Mouse (Mus musculus) neural tube, embryonic 12.5 days (tissue): Measurements from ENCODE around the gene Lrrc66. TPM values are rescaled to one million over a fixed set of nuclear protein-coding genes. Genes with fewer than 3 reads are reported as not detected.
"Not testable (repeated sequence)": the region's sequence is repeated elsewhere in the genome, so short reads cannot be mapped to it uniquely, and the experiment has no call there.

Experiments used
- ATAC-seq: fragments of 200-750 bp; cut with Nextera tagmentation; 2 replicates; pipeline ENCODE4 v1.8.0; 2017; ENCODE audit warnings: low read depth, mild to moderate bottlenecking, moderate TSS enrichment, moderate library complexity; ENCODE audit not compliant: low FRiP score
- H3K27ac ChIP-seq: fragments of 300-500 bp; sonication (generic); 2 replicates; pipeline ENCODE4 v1.5.1; 2016
- H3K27me3 ChIP-seq: fragments of 300-500 bp; sonication (generic); replicated peaks from 2 replicates; pipeline ENCODE4 v1.6.1; 2016; ENCODE audit warnings: mild to moderate bottlenecking
- H3K36me3 ChIP-seq: fragments of 300-500 bp; sonication (generic); 2 replicates; pipeline ENCODE4 v1.6.1; 2016; ENCODE audit warnings: mild to moderate bottlenecking
- H3K4me1 ChIP-seq: fragments of 300-500 bp; sonication (generic); 2 replicates; pipeline ENCODE4 v1.6.1; 2016
- H3K4me2 ChIP-seq: fragments of 300-500 bp; sonication (generic); replicated peaks from 2 replicates; pipeline ENCODE4 v1.6.1; 2016; ENCODE audit warnings: mild to moderate bottlenecking
- H3K4me3 ChIP-seq: fragments of 300-500 bp; sonication (generic); 2 replicates; pipeline ENCODE4 v1.5.1; 2016
- H3K9ac ChIP-seq: fragments of 300-500 bp; sonication (generic); 2 replicates; pipeline ENCODE4 v1.6.1; 2016; ENCODE audit warnings: mild to moderate bottlenecking
- H3K9me3 ChIP-seq: fragments of 300-500 bp; sonication (generic); 2 replicates; pipeline ENCODE4 v1.6.1; 2016; ENCODE audit warnings: mild to moderate bottlenecking
- WGBS: fragments of 180-500 bp; shearing (Covaris S2); methylation state at CpG from one replicate; pipeline ENCODE4 v1.1.7; 2016; 5-methylcytosine and 5-hydroxymethylcytosine counted together
- polyA plus RNA-seq: library from polyadenylated mRNA; unstranded; fragments of >200 nt; fragmentation: Nextera tagmentation; extraction: Ambion mirVana; gene quantifications from 2 replicates; pipeline ENCODE4 v1.2.1, GENCODE M21; 2016

The Lrrc66 gene
- polyA plus RNA-seq, 1 experiment from 2014 or later = not detected

DNA sequence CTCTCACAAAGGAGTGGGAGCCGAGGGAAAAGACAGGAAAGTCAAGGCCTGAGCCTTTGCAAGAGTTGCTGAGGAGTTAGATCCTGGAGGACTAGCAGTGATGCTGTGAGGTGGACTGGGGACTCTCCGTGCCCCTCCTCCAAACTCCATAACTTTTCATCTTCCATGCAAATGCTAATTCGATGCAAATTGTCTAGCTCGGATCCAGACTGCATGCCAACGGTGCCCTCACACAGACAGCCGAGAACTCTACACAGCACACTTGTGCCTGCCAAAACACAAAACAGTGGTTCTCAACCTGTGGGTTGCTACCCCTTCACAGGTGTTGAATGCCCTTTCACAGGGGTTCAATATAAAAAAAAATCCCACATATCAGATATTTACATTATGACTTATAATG is 27.8 kb downstream of the Lrrc66 start:
- Histone ChIP-seq H3K4me3 (no peak overlapping the region), H3K36me3 (no peaks in the 10 kb centered on the region), H3K9ac (no peak overlapping the region), H3K27me3 (no peaks in the 10 kb centered on the region), H3K4me2 (no peak overlapping the region), H3K4me1 (peaks cover under 1% of the 10 kb centered on the region; the same call in 1 of the 2 replicates), H3K9me3 (peaks cover 5% of the 10 kb centered on the region; the same call in 1 of the 2 replicates), H3K27ac (no peak overlapping the region)
- WGBS = 86% methylated on average over 6 of the region's 6 CpGs
- no peak for ATAC-seq

DNA sequence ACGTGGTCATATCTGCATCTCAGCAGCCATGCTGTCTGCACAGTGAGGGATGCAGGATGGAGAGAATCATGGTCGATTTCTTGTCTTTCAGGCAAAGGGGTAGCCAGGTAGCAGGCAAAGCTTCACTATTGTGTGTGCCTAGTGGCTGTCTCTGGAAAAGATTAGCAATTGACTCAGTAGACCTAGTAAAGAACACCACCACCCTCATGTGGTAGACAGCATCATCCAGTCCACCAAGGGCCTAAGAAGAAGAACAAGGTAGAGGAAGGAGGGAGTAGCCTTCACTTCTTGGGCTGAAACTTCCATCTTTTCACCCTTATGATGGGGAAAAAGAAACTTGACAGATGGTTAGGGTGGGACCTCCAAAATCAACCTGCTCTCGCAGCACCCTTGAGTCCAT is 29.5 kb downstream of the Lrrc66 start:
- no peak for ATAC-seq

DNA sequence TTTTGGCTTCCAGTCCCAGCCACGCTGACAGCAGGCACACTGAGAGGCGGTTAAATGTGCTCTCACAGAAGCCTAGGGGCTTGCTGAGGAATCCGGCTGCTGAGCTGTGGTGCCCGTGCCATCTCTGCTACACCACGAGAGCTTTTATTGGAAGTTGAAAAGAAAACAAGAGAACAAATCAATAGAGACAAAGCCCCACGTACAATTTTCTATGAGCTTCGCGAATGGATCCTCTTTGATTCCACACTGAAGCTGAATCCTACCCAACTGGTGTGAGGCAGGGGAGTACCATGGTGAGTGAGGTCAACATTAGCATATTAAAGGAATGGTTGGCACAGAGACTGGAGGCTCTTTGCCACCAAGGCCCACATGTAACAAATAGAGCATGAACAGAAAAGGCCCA is 31.0 kb downstream of the Lrrc66 start:
- Histone ChIP-seq H3K4me2 (no peak overlapping the region), H3K4me3 (no peak overlapping the region), H3K9me3 (peaks cover 4% of the 10 kb centered on the region; the same call in 1 of the 2 replicates), H3K36me3 (no peaks in the 10 kb centered on the region), H3K27ac (no peak overlapping the region), H3K9ac (no peak overlapping the region), H3K27me3 (no peaks in the 10 kb centered on the region), H3K4me1 (peaks cover 9% of the 10 kb centered on the region)
- 41% methylated on average over 8 of the region's 8 CpGs for WGBS
- ATAC-seq = no peak

More for the DNA sequence above, 29.5 kb downstream of the Lrrc66 start:
- 87% methylated on average over 3 of the region's 3 CpGs for WGBS
- Histone ChIP-seq H3K4me3 (no peak overlapping the region), H3K4me2 (no peak overlapping the region), H3K36me3 (no peaks in the 10 kb centered on the region), H3K4me1 (peaks cover 9% of the 10 kb centered on the region), H3K27ac (no peak overlapping the region), H3K27me3 (no peaks in the 10 kb centered on the region), H3K9ac (no peak overlapping the region), H3K9me3 (peaks cover 5% of the 10 kb centered on the region; the same call in 1 of the 2 replicates)

DNA sequence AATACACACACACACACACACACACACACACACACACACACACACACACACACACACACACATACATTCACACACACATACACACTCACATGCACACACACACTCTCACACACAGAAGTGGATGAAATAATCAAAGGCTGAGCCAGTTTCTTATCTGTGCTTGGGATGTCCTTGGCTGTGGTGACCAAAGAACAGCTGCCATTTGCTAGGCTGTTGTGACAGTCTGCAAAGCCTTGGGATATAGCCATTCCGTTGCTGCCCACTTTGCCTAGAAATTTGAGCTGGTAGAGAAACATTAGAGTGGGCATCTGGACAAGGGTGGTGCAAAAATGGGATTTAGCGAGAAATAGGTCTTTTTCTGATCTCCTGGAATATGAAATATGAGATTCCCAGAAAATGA is 32.3 kb downstream of the Lrrc66 start:
- Histone ChIP-seq H3K27ac (no peak overlapping the region), H3K4me3 (no peak overlapping the region), H3K27me3 (no peaks in the 10 kb centered on the region), H3K9ac (no peak overlapping the region), H3K36me3 (no peaks in the 10 kb centered on the region), H3K4me1 (peaks cover 9% of the 10 kb centered on the region), H3K9me3 (no peaks in the 10 kb centered on the region), H3K4me2 (no peak overlapping the region)
- no peak for ATAC-seq
- 85% methylated on average over 2 of the region's 2 CpGs for WGBS

DNA sequence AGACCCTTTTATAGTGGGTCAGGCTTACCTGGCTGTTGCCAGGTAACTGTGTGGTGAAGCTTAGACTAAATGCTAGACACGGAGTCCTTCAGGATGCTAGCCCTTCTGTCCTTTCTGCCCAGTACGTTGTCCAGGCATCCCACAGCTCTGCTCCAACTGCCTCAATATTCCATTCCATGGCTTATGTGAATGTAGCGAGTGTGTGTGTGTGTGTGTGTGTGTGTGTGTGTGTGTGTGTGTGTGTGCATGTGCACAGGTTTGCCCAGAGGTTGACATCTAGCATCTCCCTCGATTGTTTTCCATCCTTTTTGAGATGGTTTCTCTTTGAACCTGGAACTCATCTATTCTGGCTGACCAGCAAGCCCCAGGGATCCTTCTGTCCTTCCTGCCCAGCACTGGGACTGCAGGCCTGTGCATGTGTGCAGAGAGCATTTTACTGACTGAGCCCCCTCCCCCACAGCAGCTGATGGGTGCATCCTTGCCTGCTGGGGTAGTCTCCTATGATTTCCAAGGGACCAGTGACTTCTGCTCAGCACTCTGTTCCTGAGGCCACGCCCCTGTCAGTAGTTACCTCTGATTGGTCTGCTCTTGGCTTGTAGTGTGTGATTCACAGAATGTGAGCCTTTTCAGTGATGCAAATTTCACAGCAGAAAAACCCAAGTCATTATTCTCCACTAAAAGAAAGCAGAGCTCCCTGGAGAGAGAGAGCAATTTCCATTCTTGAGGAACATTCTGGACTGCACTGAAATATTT is 33.2 kb downstream of the Lrrc66 start:
- H3K4me2 ChIP-seq = 0 out of 2 replicates have a peak overlapping the region, but pooled peaks have one; percentile 1
- no peak overlapping the region for H3K27ac ChIP-seq
- WGBS = 69% methylated on average over 5 of the region's 5 CpGs
- no peak overlapping the region for H3K4me3 ChIP-seq
- H3K9ac ChIP-seq = no peak overlapping the region
- H3K9me3 ChIP-seq = no peaks in the 10 kb centered on the region
- no peaks in the 10 kb centered on the region for H3K36me3 ChIP-seq
- H3K4me1 ChIP-seq = peaks cover 9% of the 10 kb centered on the region
- no peaks in the 10 kb centered on the region for H3K27me3 ChIP-seq
- ATAC-seq = peak; percentile 85

DNA sequence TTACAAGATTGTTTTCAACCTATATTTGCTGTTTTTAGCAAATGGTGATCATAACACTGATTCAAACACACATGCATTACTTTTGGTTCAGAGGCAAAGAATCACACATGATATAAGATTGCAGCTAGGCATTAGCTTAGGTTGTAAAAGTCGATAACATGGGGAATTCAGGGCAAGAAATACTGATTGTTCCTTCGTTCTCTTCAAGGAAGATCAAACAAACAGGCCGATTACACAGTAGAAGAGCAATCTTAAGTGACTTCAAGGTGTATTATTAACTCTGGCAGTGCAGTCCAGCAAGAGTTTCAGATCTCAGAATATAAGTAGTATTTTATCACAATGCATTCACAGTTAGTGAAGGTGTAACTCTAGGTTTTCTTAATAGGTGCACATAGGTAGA is 45.2 kb downstream of the Lrrc66 start:
- no peaks in the 10 kb centered on the region for H3K36me3 ChIP-seq
- no peak overlapping the region for H3K27ac ChIP-seq
- no peaks in the 10 kb centered on the region for H3K27me3 ChIP-seq
- no peaks in the 10 kb centered on the region for H3K9me3 ChIP-seq
- H3K4me2 ChIP-seq = no peak overlapping the region
- ATAC-seq = no peak
- no peak overlapping the region for H3K4me3 ChIP-seq
- no peak overlapping the region for H3K9ac ChIP-seq
- no peaks in the 10 kb centered on the region for H3K4me1 ChIP-seq
- 71% methylated on average over 3 of the region's 3 CpGs for WGBS

DNA sequence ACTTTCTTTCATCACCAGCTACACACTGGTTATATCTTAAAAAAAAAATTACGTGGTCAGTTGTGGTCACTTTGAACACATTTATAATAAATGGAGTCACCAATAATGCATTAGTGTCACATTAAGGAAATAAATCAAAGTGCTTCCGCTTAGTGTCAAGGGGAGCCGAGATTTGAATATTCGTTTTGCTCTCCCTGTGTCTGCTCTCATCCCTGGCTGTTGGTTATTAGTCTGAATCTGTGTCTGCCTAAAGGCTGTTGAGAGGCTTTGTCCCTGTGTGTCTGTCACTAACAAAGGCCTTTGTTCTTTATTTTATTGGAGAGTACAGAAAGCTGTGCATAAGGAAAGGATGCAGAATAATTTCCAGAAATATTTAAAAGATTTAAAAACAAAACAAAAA is 45.7 kb downstream of the Lrrc66 start:
- Histone ChIP-seq H3K4me2 (no peak overlapping the region), H3K27me3 (no peaks in the 10 kb centered on the region), H3K9ac (no peak overlapping the region), H3K4me1 (no peaks in the 10 kb centered on the region), H3K9me3 (no peaks in the 10 kb centered on the region), H3K36me3 (no peaks in the 10 kb centered on the region), H3K27ac (no peak overlapping the region), H3K4me3 (no peak overlapping the region)
- WGBS = 43% methylated on average over 4 of the region's 4 CpGs
- ATAC-seq = no peak

DNA sequence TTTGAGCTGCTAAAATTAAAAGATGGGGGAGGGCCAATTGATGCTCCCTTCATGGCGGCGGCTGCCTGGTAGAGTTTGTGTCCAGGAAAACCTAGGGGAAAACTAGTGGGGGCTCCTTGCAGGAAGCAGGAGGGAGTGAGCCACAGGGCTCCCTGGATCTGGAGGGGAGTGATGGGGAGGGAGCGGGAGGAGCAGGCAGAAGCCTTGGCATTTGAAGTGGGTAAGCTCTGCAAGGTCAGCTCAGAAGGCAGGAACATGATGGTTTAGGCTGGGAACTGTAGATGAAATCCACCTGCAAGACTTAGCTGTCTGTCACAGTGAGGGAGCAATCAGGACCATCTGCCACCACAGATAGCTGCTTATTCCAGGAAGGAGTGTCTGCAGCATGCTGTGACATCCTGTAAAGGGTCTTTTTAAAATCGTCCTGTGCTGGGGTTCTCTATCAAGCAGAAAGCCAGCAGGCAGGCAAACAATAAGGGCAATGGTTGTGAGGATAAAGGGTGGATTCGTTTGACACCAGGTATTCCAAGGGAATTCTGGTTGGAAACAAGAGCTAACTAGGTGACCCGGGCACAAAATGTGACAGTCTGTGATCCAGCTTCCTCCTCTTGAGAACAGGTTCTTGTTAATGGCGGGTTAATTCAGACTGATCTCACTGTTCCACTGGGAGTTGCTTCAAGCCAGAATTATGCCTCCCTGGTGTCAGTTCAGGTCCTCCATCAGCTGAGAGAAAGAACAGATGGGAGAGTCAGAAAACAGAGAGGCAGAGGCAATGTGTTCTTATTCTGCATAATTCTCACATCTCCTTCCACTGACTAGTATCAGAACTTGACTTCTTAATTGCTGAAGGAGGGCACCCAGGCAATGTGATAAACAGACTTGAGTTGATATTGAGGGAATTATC is 46.9 kb downstream of the Lrrc66 start:
- Histone ChIP-seq H3K27ac (0 out of 2 replicates have a peak overlapping the region, but pooled peaks have one; percentile 32), H3K4me2 (no peak overlapping the region), H3K9me3 (no peaks in the 10 kb centered on the region), H3K4me3 (no peak overlapping the region), H3K9ac (no peak overlapping the region), H3K36me3 (no peaks in the 10 kb centered on the region), H3K4me1 (no peaks in the 10 kb centered on the region), H3K27me3 (no peaks in the 10 kb centered on the region)
- 30% methylated on average over 7 of the region's 7 CpGs for WGBS
- no peak for ATAC-seq

DNA sequence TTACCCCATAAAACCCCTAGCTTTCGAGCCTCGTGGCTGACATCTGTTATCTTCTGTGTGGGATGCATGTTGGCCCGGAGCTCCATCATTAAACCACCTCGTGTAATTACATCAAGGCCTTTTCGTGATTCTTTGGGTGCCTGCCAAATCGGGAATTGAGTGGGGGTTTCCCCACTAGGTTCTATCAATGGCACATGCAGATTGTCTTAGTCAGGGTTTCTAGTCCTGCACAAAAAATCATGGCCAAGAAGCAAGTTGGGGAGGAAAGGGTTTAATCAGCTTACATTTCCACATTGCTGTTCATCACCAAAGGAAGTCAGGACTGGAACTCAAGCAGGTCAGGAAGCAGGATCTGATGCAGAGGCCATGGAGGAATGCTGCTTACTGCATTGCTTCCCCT is 48.3 kb downstream of the Lrrc66 start:
- H3K9ac ChIP-seq, ATAC-seq, H3K27me3 ChIP-seq, H3K36me3 ChIP-seq, H3K4me1 ChIP-seq, H3K9me3 ChIP-seq, H3K4me3 ChIP-seq, H3K27ac ChIP-seq, H3K4me2 ChIP-seq: not testable (repeated sequence)
- 74% methylated on average over 6 of the region's 6 CpGs for WGBS

DNA sequence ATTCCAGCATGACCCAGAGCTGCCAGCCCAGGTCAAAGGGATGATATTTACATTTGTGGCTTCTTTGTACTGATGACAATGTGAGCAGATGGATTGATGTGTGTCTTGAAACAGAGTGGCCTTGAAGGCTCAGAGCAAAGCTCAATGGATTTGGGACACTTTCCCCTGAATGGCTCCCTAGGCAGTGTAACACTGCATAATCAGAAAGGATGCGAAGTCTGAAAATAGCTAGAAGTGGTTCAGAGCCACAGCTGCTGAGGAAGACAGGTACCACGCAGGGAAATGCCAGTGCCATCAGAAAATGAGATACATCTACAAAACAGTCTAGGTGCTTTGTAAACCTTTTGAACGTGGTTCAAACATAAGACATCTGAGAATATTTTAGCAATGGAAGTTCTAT is 54.2 kb downstream of the Lrrc66 start:
- ATAC-seq = no peak
- Histone ChIP-seq H3K36me3 (no peaks in the 10 kb centered on the region), H3K27me3 (no peaks in the 10 kb centered on the region), H3K9ac (no peak overlapping the region), H3K9me3 (no peaks in the 10 kb centered on the region), H3K4me2 (no peak overlapping the region), H3K4me3 (no peak overlapping the region), H3K27ac (no peak overlapping the region), H3K4me1 (no peaks in the 10 kb centered on the region)
- 88% methylated on average over 3 of the region's 3 CpGs for WGBS

DNA sequence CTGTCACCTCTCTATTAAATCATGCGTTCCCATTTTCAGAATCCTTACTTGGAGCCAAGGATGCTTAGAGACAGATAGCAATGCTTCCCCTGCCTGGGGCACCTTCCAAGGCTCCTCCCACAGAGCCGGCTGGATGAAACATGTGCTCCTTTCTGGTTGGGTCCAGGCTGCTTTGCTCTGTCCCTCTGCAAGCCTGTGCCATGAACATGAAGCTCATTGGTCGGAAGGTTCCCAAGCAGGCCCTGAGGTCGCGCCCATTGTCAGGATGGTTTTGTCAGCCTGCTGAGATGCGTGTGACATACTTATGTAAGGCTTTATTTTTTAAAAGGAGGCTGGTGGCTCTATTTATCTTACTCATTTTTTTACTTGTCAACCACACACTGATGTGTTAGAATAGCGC is 55.6 kb downstream of the Lrrc66 start:
- Histone ChIP-seq H3K27me3 (no peaks in the 10 kb centered on the region), H3K36me3 (no peaks in the 10 kb centered on the region), H3K4me1 (no peaks in the 10 kb centered on the region), H3K9ac (no peak overlapping the region), H3K9me3 (no peaks in the 10 kb centered on the region), H3K27ac (no peak overlapping the region), H3K4me3 (no peak overlapping the region), H3K4me2 (no peak overlapping the region)
- WGBS = 70% methylated on average over 7 of the region's 7 CpGs
- peak; percentile 65; the same call in 1 of the 2 replicates for ATAC-seq

DNA sequence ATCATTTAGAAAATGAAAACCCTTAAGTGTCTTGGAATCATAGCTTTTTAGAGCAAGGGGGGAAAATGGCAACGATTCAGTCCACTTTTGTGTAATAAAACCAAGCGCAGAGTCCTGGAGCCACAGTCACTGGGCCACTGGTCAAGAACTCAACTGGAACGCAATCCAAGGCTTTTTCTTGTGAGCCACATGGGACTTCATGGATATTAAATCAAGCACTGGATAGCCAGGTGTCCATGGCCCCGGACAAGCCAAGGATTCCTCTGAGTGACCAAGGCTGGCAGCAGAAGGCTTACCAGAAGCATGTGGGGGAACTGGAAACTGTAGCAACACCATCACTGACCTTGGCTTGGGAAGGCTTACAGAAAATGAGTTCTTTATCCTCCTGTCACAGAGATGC is 57.7 kb downstream of the Lrrc66 start:
- no peaks in the 10 kb centered on the region for H3K4me1 ChIP-seq
- H3K36me3 ChIP-seq = no peaks in the 10 kb centered on the region
- H3K27ac ChIP-seq = no peak overlapping the region
- H3K9ac ChIP-seq = no peak overlapping the region
- H3K9me3 ChIP-seq = no peaks in the 10 kb centered on the region
- no peak for ATAC-seq
- no peak overlapping the region for H3K4me2 ChIP-seq
- H3K27me3 ChIP-seq = no peaks in the 10 kb centered on the region
- no peak overlapping the region for H3K4me3 ChIP-seq
- WGBS = 75% methylated on average over 4 of the region's 4 CpGs
